Mouse (Mus musculus) neural tube, embryonic 12.5 days (tissue): Measurements from ENCODE around the gene Cd6. TPM values are rescaled to one million over a fixed set of nuclear protein-coding genes. Genes with fewer than 3 reads are reported as not detected.

Experiments used
- ATAC-seq: fragments of 200-750 bp; cut with Nextera tagmentation; 2 replicates; pipeline ENCODE4 v1.8.0; 2017; ENCODE audit warnings: low read depth, mild to moderate bottlenecking, moderate TSS enrichment, moderate library complexity; ENCODE audit not compliant: low FRiP score
- H3K27ac ChIP-seq: fragments of 300-500 bp; sonication (generic); 2 replicates; pipeline ENCODE4 v1.5.1; 2016
- H3K27me3 ChIP-seq: fragments of 300-500 bp; sonication (generic); replicated peaks from 2 replicates; pipeline ENCODE4 v1.6.1; 2016; ENCODE audit warnings: mild to moderate bottlenecking
- H3K36me3 ChIP-seq: fragments of 300-500 bp; sonication (generic); 2 replicates; pipeline ENCODE4 v1.6.1; 2016; ENCODE audit warnings: mild to moderate bottlenecking
- H3K4me1 ChIP-seq: fragments of 300-500 bp; sonication (generic); 2 replicates; pipeline ENCODE4 v1.6.1; 2016
- H3K4me2 ChIP-seq: fragments of 300-500 bp; sonication (generic); replicated peaks from 2 replicates; pipeline ENCODE4 v1.6.1; 2016; ENCODE audit warnings: mild to moderate bottlenecking
- H3K4me3 ChIP-seq: fragments of 300-500 bp; sonication (generic); 2 replicates; pipeline ENCODE4 v1.5.1; 2016
- H3K9ac ChIP-seq: fragments of 300-500 bp; sonication (generic); 2 replicates; pipeline ENCODE4 v1.6.1; 2016; ENCODE audit warnings: mild to moderate bottlenecking
- H3K9me3 ChIP-seq: fragments of 300-500 bp; sonication (generic); 2 replicates; pipeline ENCODE4 v1.6.1; 2016; ENCODE audit warnings: mild to moderate bottlenecking
- WGBS: fragments of 180-500 bp; shearing (Covaris S2); methylation state at CpG from one replicate; pipeline ENCODE4 v1.1.7; 2016; 5-methylcytosine and 5-hydroxymethylcytosine counted together
- polyA plus RNA-seq: library from polyadenylated mRNA; unstranded; fragments of >200 nt; fragmentation: Nextera tagmentation; extraction: Ambion mirVana; gene quantifications from 2 replicates; pipeline ENCODE4 v1.2.1, GENCODE M21; 2016

Cd6 gene
- polyA plus RNA-seq, 1 experiment from 2014 or later, result not detected

- no peaks in the 10 kb centered on the region for H3K36me3 ChIP-seq
- no peaks in the 10 kb centered on the region for H3K4me1 ChIP-seq
- no peak overlapping the region for H3K4me3 ChIP-seq
- ATAC-seq, result no peak
- H3K27ac ChIP-seq, result no peak overlapping the region
- WGBS, result 88% methylated on average over 5 of the region's 5 CpGs
- no peaks in the 10 kb centered on the region for H3K27me3 ChIP-seq
- H3K9ac ChIP-seq, result no peak overlapping the region
- no peaks in the 10 kb centered on the region for H3K9me3 ChIP-seq
- no peak overlapping the region for H3K4me2 ChIP-seq
Measured at GRCm38 (mm10) chr19:10828321-10828720, 1.5 kb downstream of the Cd6 start.

- Histone ChIP-seq H3K9ac (no peak overlapping the region), H3K4me2 (no peak overlapping the region), H3K27ac (no peak overlapping the region), H3K36me3 (no peaks in the 10 kb centered on the region), H3K4me1 (no peaks in the 10 kb centered on the region), H3K4me3 (no peak overlapping the region), H3K27me3 (no peaks in the 10 kb centered on the region), H3K9me3 (no peaks in the 10 kb centered on the region)
- WGBS, result 88% methylated on average over 7 of the region's 7 CpGs
- ATAC-seq, result no peak
Measured at GRCm38 (mm10) chr19:10824061-10824460, 5.8 kb downstream of the Cd6 start.

- no peaks in the 10 kb centered on the region for H3K9me3 ChIP-seq
- no peaks in the 10 kb centered on the region for H3K36me3 ChIP-seq
- H3K4me3 ChIP-seq, result no peak overlapping the region
- ATAC-seq, result no peak
- no peak overlapping the region for H3K4me2 ChIP-seq
- no peaks in the 10 kb centered on the region for H3K4me1 ChIP-seq
- H3K27me3 ChIP-seq, result no peaks in the 10 kb centered on the region
- no peak overlapping the region for H3K27ac ChIP-seq
- no peak overlapping the region for H3K9ac ChIP-seq
- 97% methylated on average over 4 of the region's 4 CpGs for WGBS
Measured at GRCm38 (mm10) chr19:10822534-10822933, 7.3 kb downstream of the Cd6 start.

GRCm38 (mm10) chr19:10821319-10821718 is 8.5 kb downstream of the Cd6 start:
- Histone ChIP-seq H3K9me3 (no peaks in the 10 kb centered on the region), H3K27me3 (no peaks in the 10 kb centered on the region), H3K4me2 (no peak overlapping the region), H3K4me1 (no peaks in the 10 kb centered on the region), H3K4me3 (no peak overlapping the region), H3K27ac (no peak overlapping the region), H3K9ac (no peak overlapping the region), H3K36me3 (no peaks in the 10 kb centered on the region)
- no peak for ATAC-seq
- WGBS, result 48% methylated on average over 7 of the region's 7 CpGs

GRCm38 (mm10) chr19:10818217-10818946 is 11.5 kb downstream of the Cd6 start:
- Histone ChIP-seq H3K9ac (no peak overlapping the region), H3K4me3 (no peak overlapping the region), H3K27me3 (no peaks in the 10 kb centered on the region), H3K27ac (no peak overlapping the region), H3K9me3 (no peaks in the 10 kb centered on the region), H3K4me2 (0 out of 2 replicates have a peak overlapping the region, but pooled peaks have one; percentile 7), H3K36me3 (no peaks in the 10 kb centered on the region), H3K4me1 (no peaks in the 10 kb centered on the region)
- 43% methylated on average over 17 of the region's 17 CpGs for WGBS
- ATAC-seq, result no peak

- Histone ChIP-seq H3K4me2 (no peak overlapping the region), H3K27ac (no peak overlapping the region), H3K27me3 (no peaks in the 10 kb centered on the region), H3K36me3 (no peaks in the 10 kb centered on the region), H3K9ac (no peak overlapping the region), H3K9me3 (no peaks in the 10 kb centered on the region), H3K4me3 (no peak overlapping the region), H3K4me1 (no peaks in the 10 kb centered on the region)
- ATAC-seq, result no peak
- WGBS, result 89% methylated on average over 2 of the region's 2 CpGs
Measured at GRCm38 (mm10) chr19:10816462-10816861, 13.4 kb downstream of the Cd6 start.

GRCm38 (mm10) chr19:10815871-10816270 is 14.0 kb downstream of the Cd6 start:
- Histone ChIP-seq H3K9ac (no peak overlapping the region), H3K36me3 (no peaks in the 10 kb centered on the region), H3K4me2 (no peak overlapping the region), H3K27me3 (no peaks in the 10 kb centered on the region), H3K4me3 (no peak overlapping the region), H3K27ac (no peak overlapping the region), H3K9me3 (no peaks in the 10 kb centered on the region), H3K4me1 (no peaks in the 10 kb centered on the region)
- WGBS, result 89% methylated on average over 6 of the region's 6 CpGs
- ATAC-seq, result no peak

- no peak overlapping the region for H3K27ac ChIP-seq
- no peaks in the 10 kb centered on the region for H3K36me3 ChIP-seq
- no peaks in the 10 kb centered on the region for H3K4me1 ChIP-seq
- no peak for ATAC-seq
- no peak overlapping the region for H3K4me2 ChIP-seq
- 79% methylated on average over 7 of the region's 7 CpGs for WGBS
- no peak overlapping the region for H3K9ac ChIP-seq
- H3K4me3 ChIP-seq, result no peak overlapping the region
- no peaks in the 10 kb centered on the region for H3K27me3 ChIP-seq
- no peaks in the 10 kb centered on the region for H3K9me3 ChIP-seq
Measured at GRCm38 (mm10) chr19:10813905-10814304, 16.0 kb downstream of the Cd6 start.

- Histone ChIP-seq H3K4me1 (no peaks in the 10 kb centered on the region), H3K27ac (no peak overlapping the region), H3K9ac (no peak overlapping the region), H3K36me3 (no peaks in the 10 kb centered on the region), H3K4me3 (no peak overlapping the region), H3K9me3 (no peaks in the 10 kb centered on the region), H3K27me3 (no peaks in the 10 kb centered on the region), H3K4me2 (no peak overlapping the region)
- ATAC-seq, result no peak
- 95% methylated on average over 5 of the region's 5 CpGs for WGBS
Measured at GRCm38 (mm10) chr19:10813039-10813438, 16.8 kb downstream of the Cd6 start.

- no peak overlapping the region for H3K4me2 ChIP-seq
- no peaks in the 10 kb centered on the region for H3K36me3 ChIP-seq
- no peaks in the 10 kb centered on the region for H3K4me1 ChIP-seq
- 87% methylated on average over 6 of the region's 6 CpGs for WGBS
- ATAC-seq, result no peak
- no peak overlapping the region for H3K4me3 ChIP-seq
- H3K27me3 ChIP-seq, result no peaks in the 10 kb centered on the region
- H3K27ac ChIP-seq, result no peak overlapping the region
- H3K9ac ChIP-seq, result no peak overlapping the region
- H3K9me3 ChIP-seq, result no peaks in the 10 kb centered on the region
Measured at GRCm38 (mm10) chr19:10811471-10811870, 18.4 kb downstream of the Cd6 start.

- no peak overlapping the region for H3K4me3 ChIP-seq
- H3K9me3 ChIP-seq, result no peaks in the 10 kb centered on the region
- H3K27me3 ChIP-seq, result no peaks in the 10 kb centered on the region
- no peak overlapping the region for H3K27ac ChIP-seq
- no peak for ATAC-seq
- H3K9ac ChIP-seq, result no peak overlapping the region
- WGBS, result 64% methylated on average over 4 of the region's 4 CpGs
- no peak overlapping the region for H3K4me2 ChIP-seq
- no peaks in the 10 kb centered on the region for H3K4me1 ChIP-seq
- H3K36me3 ChIP-seq, result no peaks in the 10 kb centered on the region
Measured at GRCm38 (mm10) chr19:10810176-10810492, 19.7 kb downstream of the Cd6 start.

- Histone ChIP-seq H3K4me1 (no peaks in the 10 kb centered on the region), H3K27ac (no peak overlapping the region), H3K27me3 (no peaks in the 10 kb centered on the region), H3K36me3 (no peaks in the 10 kb centered on the region), H3K4me2 (no peak overlapping the region), H3K4me3 (no peak overlapping the region), H3K9ac (no peak overlapping the region), H3K9me3 (no peaks in the 10 kb centered on the region)
- 77% methylated on average over 11 of the region's 11 CpGs for WGBS
- no peak for ATAC-seq
Measured at GRCm38 (mm10) chr19:10809428-10810175, 20.3 kb downstream of the Cd6 start.
